Comparison of ENCODE assay signal across 11 mouse cellular contexts in genomic region chr5:30863852-30864251, GRCm38 (mm10). TPM values are rescaled to one million over a fixed set of nuclear protein-coding genes. Genes with fewer than 3 reads are reported as not detected.
DNase-seq lines count a peak whose midpoint lies in the region; ATAC-seq and TF ChIP-seq lines count a peak whose summit lies in the region.
"Had no signal": no experiment of that assay in that cellular context is flagged by ENCODE, and none has a peak within 500 bp of the region (broad histone marks: within the 10 kb centered on the region; RNA-seq: fewer than 3 reads in every experiment).

No protein-coding gene starts in this region.

- no peak overlapping the region for H3K4me3 ChIP-seq in kidney, adult 2 months (ENCODE audit: insufficient read depth, low read depth, low read length)
- no peak overlapping the region for H3K4me3 ChIP-seq in MEL (ENCODE audit: control insufficient read depth in 1 of 2, insufficient read depth in 1 of 2, low read depth in 2 of 2, low read length in 2 of 2)
- H3K4me3 ChIP-seq in liver, embryonic 13.5 days (replicated peaks): no peak overlapping the region

- TF ChIP-seq EP300 in MEL (IDR thresholded peaks at IDR 0.05; ENCODE audit: low read depth in 1 of 2, low read length in 2 of 2): no peak

- no peaks in the 10 kb centered on the region for H3K27me3 ChIP-seq in kidney, adult 2 months (replicated peaks; ENCODE audit: control insufficient read depth, insufficient read depth, low read length)
- peaks cover 7 to 16% of the 10 kb centered on the region in 2 experiments for H3K27me3 ChIP-seq in MEL (ENCODE audit: control insufficient read depth in 1 of 2, insufficient read depth in 2 of 2, low read length in 2 of 2)
- H3K27me3 ChIP-seq in liver, embryonic 13.5 days: no peaks in the 10 kb centered on the region

- no peaks in the 10 kb centered on the region for H3K79me2 ChIP-seq in MEL (ENCODE audit: control insufficient read depth, insufficient read depth, low read length, poor library complexity)

- H3K4me2 ChIP-seq in liver, embryonic 13.5 days: no peak overlapping the region

- intact Hi-C loops in left cerebral cortex, postnatal 4 days (cut with DNase I): loop anchor here (10.0 kb wide), 1 partner anchor 49 kb away; the partner anchor contains the start of gene Mapre3

- H3K36me3 ChIP-seq in kidney, adult 2 months (ENCODE audit: control insufficient read depth, insufficient read depth, low read length): no peaks in the 10 kb centered on the region
- H3K36me3 ChIP-seq in MEL (ENCODE audit: control insufficient read depth in 1 of 2, insufficient read depth in 2 of 2, low read length in 2 of 2): no peaks in the 10 kb centered on the region
- no peaks in the 10 kb centered on the region for H3K36me3 ChIP-seq in liver, embryonic 13.5 days

- no peak overlapping the region for H3K27ac ChIP-seq in kidney, adult 2 months (ENCODE audit: insufficient read depth, low read depth, low read length)
- no peak overlapping the region for H3K27ac ChIP-seq in MEL (ENCODE audit: control insufficient read depth, low read depth, low read length)
- H3K27ac ChIP-seq in liver, embryonic 13.5 days: no peak overlapping the region
- H3K27ac ChIP-seq: macrophage had no signal

- no peak for TF ChIP-seq POLR2A in kidney, adult 2 months (IDR thresholded peaks at IDR 0.05; ENCODE audit: low read depth, low read length)
- TF ChIP-seq POLR2A in MEL (IDR thresholded peaks at IDR 0.05; ENCODE audit: control insufficient read depth in 1 of 2, insufficient read depth in 1 of 2, low read depth in 1 of 2, low read length in 2 of 2, poor library complexity in 1 of 2): no peak

- H3K9me3 ChIP-seq in MEL (replicated peaks; ENCODE audit: insufficient read depth, low read length): no peaks in the 10 kb centered on the region
- H3K9me3 ChIP-seq in liver, embryonic 13.5 days (replicated peaks): no peaks in the 10 kb centered on the region

- no peak overlapping the region for H3K9ac ChIP-seq in MEL (ENCODE audit: control insufficient read depth, low read depth, low read length, poor library complexity, severe bottlenecking)
- H3K9ac ChIP-seq in liver, embryonic 13.5 days: no peak overlapping the region

- no peaks in the 10 kb centered on the region for H3K4me1 ChIP-seq in kidney, adult 2 months (ENCODE audit: control insufficient read depth, insufficient read depth, low read length)
- H3K4me1 ChIP-seq in MEL (ENCODE audit: control insufficient read depth in 1 of 2, insufficient read depth in 2 of 2, low read length in 2 of 2): peaks cover 0 to 3% of the 10 kb centered on the region in 2 experiments; a peak in 2 of 4 replicates
- peaks cover 3% of the 10 kb centered on the region for H3K4me1 ChIP-seq in liver, embryonic 13.5 days (replicated peaks)

- DNase-seq in kidney, adult 2 months: no peak
- DNase-seq in kidney, adult 9 months: no peak
- DNase-seq in 3T3-L1 (ENCODE audit: low read depth, low spot score) (peak; percentile 12), MEL (ENCODE audit: low read depth, low spot score) (no peak)
- no peak for DNase-seq in liver, embryonic 13.5 days
- no peak for DNase-seq in left cerebral cortex, postnatal 4 days
- no peak for DNase-seq in right cerebral cortex, postnatal 25 days
- no peak for DNase-seq in cerebellum, adult 11-12 months
- DNase-seq: right cerebral cortex, postnatal 14 days had no signal

- 66% methylated on average over 4 of the region's 4 CpGs for WGBS in kidney, adult 2 months
- WGBS in liver, embryonic 13.5 days (ENCODE audit: insufficient replicate concordance): 32% methylated on average over 4 of the region's 4 CpGs

- peak; percentile 9 for TF ChIP-seq RAD21 in MEL (IDR thresholded peaks at IDR 0.05; ENCODE audit: low read depth, low read length)

- 0 out of 2 replicates have a peak, but pooled peaks have one; percentile 1 for TF ChIP-seq CTCF in kidney, adult 2 months (conservative IDR thresholded peaks at IDR 0.05; ENCODE audit: insufficient read depth, insufficient read length, low read depth, low read length)
- TF ChIP-seq CTCF in MEL (IDR thresholded peaks at IDR 0.05 in 2 of 3, conservative IDR thresholded peaks at IDR 0.05 in 1 of 3; ENCODE audit: control insufficient read depth in 1 of 3, insufficient read depth in 1 of 3, low read depth in 2 of 3, low read length in 3 of 3, poor library complexity in 1 of 3, severe bottlenecking in 1 of 3): peak in 1 of 3 experiments; percentile 10; a peak in 1 of 6 replicates

- peak; percentile 41; the same call in 1 of the 2 replicates for ATAC-seq in liver, embryonic 13.5 days (ENCODE audit: low read depth)
- ATAC-seq: activated CD4-positive, CD25-positive, alpha-beta regulatory T cell, adult 4 months had no signal

TF ChIP-seq in MEL, 35 proteins besides CTCF, POLR2A, EP300 and RAD21:
- TF ChIP-seq MAFK (IDR thresholded peaks at IDR 0.05; ENCODE audit: borderline replicate concordance, low read depth, low read length) (no peak), GATA1 (IDR thresholded peaks at IDR 0.05; ENCODE audit: low read depth, low read length) (no peak), RCOR1 (IDR thresholded peaks at IDR 0.05; ENCODE audit: low read depth, low read length) (no peak), CHD1 (IDR thresholded peaks at IDR 0.05; ENCODE audit: low read depth, low read length) (no peak), UBTF (IDR thresholded peaks at IDR 0.05; ENCODE audit: borderline replicate concordance, insufficient read depth, low read depth, low read length) (no peak), ZKSCAN1 (IDR thresholded peaks at IDR 0.05; ENCODE audit: low read depth, low read length) (no peak), USF2 (IDR thresholded peaks at IDR 0.05; ENCODE audit: borderline replicate concordance in 1 of 2, insufficient read depth in 1 of 2, low read depth in 1 of 2, low read length in 2 of 2) (no peak)

RNA-seq across cellular contexts. Expression of gene Tmem214, which starts 4.0 kb away (rescaled TPM):
- 81.3 and 92.5 TPM in 2 replicates for polyA plus RNA-seq in kidney, adult 2 months (2012; rRNA removed)
- 41.3 and 50.5 TPM in 2 replicates for total RNA-seq in MEL (2012; rRNA removed)
- 100 to 1,000 TPM; 101 to 170 TPM for polyA plus RNA-seq in MEL (2012; ENCODE audit: insufficient read depth in 1 of 2, insufficient read length in 2 of 2, low read depth in 1 of 2, low replicate concordance in 2 of 2, missing spikeins in 1 of 2)
- 40.8 and 47.7 TPM in 2 replicates for polyA plus RNA-seq in liver, embryonic 13.5 days (2015; fragmentation: Nextera tagmentation; extraction: Ambion mirVana)
- total RNA-seq in left cerebral cortex, postnatal 4 days (2021): 10 to 100 TPM; 60.3 to 65.5 TPM

RNA-seq across cellular contexts. Expression of gene Agbl5, which starts 24.6 kb away (rescaled TPM):
- 22.6 and 24.1 TPM in 2 replicates for polyA plus RNA-seq in kidney, adult 2 months (2012; rRNA removed)
- 10.6 and 12.8 TPM in 2 replicates for total RNA-seq in MEL (2012; rRNA removed)
- polyA plus RNA-seq in MEL (2012; ENCODE audit: insufficient read depth in 1 of 2, insufficient read length in 2 of 2, low read depth in 1 of 2, low replicate concordance in 2 of 2, missing spikeins in 1 of 2): 10 to 100 TPM in 1 of 2 experiments, not detected in 1; 45.0 TPM
- 4.3 and 5.3 TPM in 2 replicates for polyA plus RNA-seq in liver, embryonic 13.5 days (2015; fragmentation: Nextera tagmentation; extraction: Ambion mirVana)
- 10 to 100 TPM; 48.4 to 52.2 TPM for total RNA-seq in left cerebral cortex, postnatal 4 days (2021)

RNA-seq across cellular contexts. Expression of gene Ost4, which starts 43.7 kb away (rescaled TPM):
- 377 and 422 TPM in 2 replicates for polyA plus RNA-seq in kidney, adult 2 months (2012; rRNA removed)
- 296 and 321 TPM in 2 replicates for total RNA-seq in MEL (2012; rRNA removed)
- polyA plus RNA-seq in MEL (2012; ENCODE audit: insufficient read depth in 1 of 2, insufficient read length in 2 of 2, low read depth in 1 of 2, low replicate concordance in 2 of 2, missing spikeins in 1 of 2): 100 to 1,000 TPM; 220 to 478 TPM
- 342 and 377 TPM in 2 replicates for polyA plus RNA-seq in liver, embryonic 13.5 days (2015; fragmentation: Nextera tagmentation; extraction: Ambion mirVana)
- 100 to 1,000 TPM in 1 of 2 experiments, 10 to 100 TPM in 1; 95.0 to 112 TPM for total RNA-seq in left cerebral cortex, postnatal 4 days (2021)

RNA-seq across cellular contexts. Expression of gene Emilin1, which starts 49.4 kb away (rescaled TPM):
- polyA plus RNA-seq in kidney, adult 2 months (2012; rRNA removed): 55.6 and 63.8 TPM in 2 replicates
- total RNA-seq in MEL (2012; rRNA removed): 1.3 and 1.5 TPM in 2 replicates
- polyA plus RNA-seq in MEL (2012; ENCODE audit: insufficient read depth in 1 of 2, insufficient read length in 2 of 2, low read depth in 1 of 2, low replicate concordance in 2 of 2, missing spikeins in 1 of 2): 1 to 10 TPM in 1 of 2 experiments, not detected in 1; 2.0 TPM
- polyA plus RNA-seq in liver, embryonic 13.5 days (2015; fragmentation: Nextera tagmentation; extraction: Ambion mirVana): 41.6 and 42.7 TPM in 2 replicates
- 1 to 10 TPM; 7.0 to 7.9 TPM for total RNA-seq in left cerebral cortex, postnatal 4 days (2021)

RNA-seq across cellular contexts. Expression of gene Mapre3, which starts 49.4 kb away (rescaled TPM):
- polyA plus RNA-seq in kidney, adult 2 months (2012; rRNA removed): 44.3 and 45.3 TPM in 2 replicates
- 0.04 TPM in 1 of 2 replicates, not detected in the other for total RNA-seq in MEL (2012; rRNA removed)
- under 1 TPM in 1 of 2 experiments, not detected in 1; 0.81 TPM for polyA plus RNA-seq in MEL (2012; ENCODE audit: insufficient read depth in 1 of 2, insufficient read length in 2 of 2, low read depth in 1 of 2, low replicate concordance in 2 of 2, missing spikeins in 1 of 2)
- polyA plus RNA-seq in liver, embryonic 13.5 days (2015; fragmentation: Nextera tagmentation; extraction: Ambion mirVana): 2.1 and 2.4 TPM in 2 replicates
- total RNA-seq in left cerebral cortex, postnatal 4 days (2021): 100 to 1,000 TPM; 143 to 144 TPM
